Mouse (Mus musculus) ES-Bruce4 (cell line): ENCODE data around the gene Fhl3.

Experiments
- CTCF ChIP-seq: IDR thresholded peaks from one replicate; pipeline ENCODE4 v1.8.1; 2011; ENCODE audit warnings: low read depth, low read length
- EP300 ChIP-seq: IDR thresholded peaks from 2 replicates; pipeline ENCODE4 v1.6.1; 2011; ENCODE audit warnings: low read depth, low read length; ENCODE audit not compliant: insufficient read depth
- POLR2A ChIP-seq: IDR thresholded peaks from one replicate; pipeline ENCODE4 v1.8.1; 2011; ENCODE audit warnings: low read length; ENCODE audit not compliant: insufficient read depth

GRCm38 (mm10) chr4:124685004-124685403, 15.5 kb upstream of the Fhl3 start:
- TF ChIP-seq POLR2A = no peak
- TF ChIP-seq CTCF = no peak
- no peak for TF ChIP-seq EP300
